Mouse (Mus musculus) testis, adult 2 months (tissue): ENCODE measurements around the gene Lrp8. TPM values are rescaled to one million over a fixed set of nuclear protein-coding genes. Genes with fewer than 3 reads are reported as not detected.

Experiments
- H3K27ac ChIP-seq: fragments of 200-500 bp; 2 replicates; pipeline ENCODE4 v1.5.1; 2012; ENCODE audit warnings: low read depth, low read length; ENCODE audit not compliant: control insufficient read depth, insufficient read depth
- H3K27me3 ChIP-seq: fragments of 200-500 bp; 2 replicates; pipeline ENCODE4 v1.6.1; 2012; ENCODE audit warnings: mild to moderate bottlenecking, low read length, moderate library complexity; ENCODE audit not compliant: control insufficient read depth, insufficient read depth
- H3K36me3 ChIP-seq: fragments of 200-500 bp; 2 replicates; pipeline ENCODE4 v1.6.1; 2012; ENCODE audit warnings: mild to moderate bottlenecking, low read length; ENCODE audit not compliant: control insufficient read depth, insufficient read depth
- H3K4me1 ChIP-seq: fragments of 200-500 bp; 2 replicates; pipeline ENCODE4 v1.6.1; 2012; ENCODE audit warnings: low read length; ENCODE audit not compliant: control insufficient read depth, insufficient read depth
- H3K4me3 ChIP-seq: fragments of 200-500 bp; 2 replicates; pipeline ENCODE4 v1.5.1; 2012; ENCODE audit warnings: low read depth, mild to moderate bottlenecking, low read length, moderate library complexity, mixed read lengths; ENCODE audit not compliant: control insufficient read depth
- CTCF ChIP-seq: fragments of 200-500 bp; IDR thresholded peaks from 2 replicates; pipeline ENCODE4 v1.5.1; 2012; ENCODE audit warnings: low read depth, mild to moderate bottlenecking, inconsistent platforms, low read length, moderate library complexity; ENCODE audit not compliant: control insufficient read depth, insufficient read depth, insufficient replicate concordance
- POLR2A ChIP-seq: fragments of 200-500 bp; IDR thresholded peaks from 2 replicates; pipeline ENCODE4 v1.6.1; 2012; ENCODE audit warnings: low read depth, mild to moderate bottlenecking, inconsistent platforms, low read length, moderate library complexity; ENCODE audit not compliant: control insufficient read depth
- polyA plus RNA-seq: library from polyadenylated mRNA; depleted of rRNA; stranded (reverse); fragments of >200 nt; gene quantifications from 2 replicates; pipeline ENCODE4 v1.2.3, GENCODE M21; 2012; rRNA removed

Lrp8 gene
- 87.5 and 89.2 TPM in 2 replicates for polyA plus RNA-seq

- H3K27ac ChIP-seq, result peak within 1 kb of the TSS; percentile 29
- peaks cover 17% of the 10 kb centered on the region for H3K4me1 ChIP-seq
- no peaks in the 10 kb centered on the region; the same call in 1 of the 2 replicates for H3K27me3 ChIP-seq
- H3K36me3 ChIP-seq, result no peaks in the 10 kb centered on the region
- peak within 1 kb of the TSS; percentile 71 for H3K4me3 ChIP-seq
- TF ChIP-seq CTCF (no peak), POLR2A (no peak)
These were observed at the start of gene Lrp8 for GRCm38 (mm10) chr4:107802185-107802449. Gene Lrp8 (plus strand): TSS chr4:107802261.

- H3K4me3 ChIP-seq, result no peak overlapping the region
- no peak overlapping the region for H3K27ac ChIP-seq
- no peak for TF ChIP-seq POLR2A
- no peak for TF ChIP-seq CTCF
- peaks cover 5% of the 10 kb centered on the region for H3K4me1 ChIP-seq
- H3K27me3 ChIP-seq, result no peaks in the 10 kb centered on the region
- no peaks in the 10 kb centered on the region for H3K36me3 ChIP-seq
These were observed 45.8 kb upstream of the Lrp8 start for GRCm38 (mm10) chr4:107756222-107756621.

GRCm38 (mm10) chr4:107757487-107758470, 44.3 kb upstream of the Lrp8 start:
- Histone ChIP-seq H3K27ac (no peak overlapping the region), H3K36me3 (no peaks in the 10 kb centered on the region), H3K27me3 (no peaks in the 10 kb centered on the region), H3K4me3 (no peak overlapping the region), H3K4me1 (peaks cover 5% of the 10 kb centered on the region)
- TF ChIP-seq CTCF (no peak), POLR2A (no peak)

- Histone ChIP-seq H3K36me3 (no peaks in the 10 kb centered on the region), H3K27ac (no peak overlapping the region), H3K4me3 (no peak overlapping the region), H3K27me3 (no peaks in the 10 kb centered on the region), H3K4me1 (peaks cover 5% of the 10 kb centered on the region)
- no peak for TF ChIP-seq CTCF
These were observed 43.1 kb upstream of the Lrp8 start for GRCm38 (mm10) chr4:107758938-107759337.

GRCm38 (mm10) chr4:107763001-107763400, 39.1 kb upstream of the Lrp8 start:
- no peaks in the 10 kb centered on the region for H3K36me3 ChIP-seq
- TF ChIP-seq CTCF (no peak), POLR2A (no peak)
- H3K27me3 ChIP-seq, result no peaks in the 10 kb centered on the region

GRCm38 (mm10) chr4:107763598-107763997, 38.5 kb upstream of the Lrp8 start:
- Histone ChIP-seq H3K27me3 (no peaks in the 10 kb centered on the region), H3K4me1 (no peaks in the 10 kb centered on the region), H3K36me3 (no peaks in the 10 kb centered on the region), H3K4me3 (no peak overlapping the region), H3K27ac (no peak overlapping the region)
- TF ChIP-seq POLR2A (no peak), CTCF (no peak)

More at GRCm38 (mm10) chr4:107763001-107763400, 39.1 kb upstream of the Lrp8 start:
- H3K27ac ChIP-seq, result no peak overlapping the region
- no peak overlapping the region for H3K4me3 ChIP-seq
- H3K4me1 ChIP-seq, result no peaks in the 10 kb centered on the region

- no peak overlapping the region for H3K27ac ChIP-seq
- no peaks in the 10 kb centered on the region for H3K36me3 ChIP-seq
These were observed 36.8 kb upstream of the Lrp8 start for GRCm38 (mm10) chr4:107765196-107765813.

GRCm38 (mm10) chr4:107766182-107766581, 35.9 kb upstream of the Lrp8 start:
- Histone ChIP-seq H3K36me3 (no peaks in the 10 kb centered on the region), H3K27me3 (no peaks in the 10 kb centered on the region), H3K4me1 (no peaks in the 10 kb centered on the region), H3K4me3 (no peak overlapping the region), H3K27ac (no peak overlapping the region)
- TF ChIP-seq POLR2A (no peak), CTCF (no peak)

More at GRCm38 (mm10) chr4:107765196-107765813, 36.8 kb upstream of the Lrp8 start:
- no peak for TF ChIP-seq POLR2A
- TF ChIP-seq CTCF, result no peak
- no peak overlapping the region for H3K4me3 ChIP-seq
- H3K27me3 ChIP-seq, result no peaks in the 10 kb centered on the region
- H3K4me1 ChIP-seq, result no peaks in the 10 kb centered on the region
